Mouse (Mus musculus) frontal cortex, postnatal 25 days (tissue): ENCODE results near the gene Tceal3.
"Not testable (repeated sequence)": the region's sequence is repeated elsewhere in the genome, so short reads cannot be mapped to it uniquely, and the experiment has no call there.

Source experiments
- DNase-seq, 2 experiments: peaks; one replicate each; pipeline ENCODE4 v3.0.0; 2022; ENCODE audit warnings: low spot score in 2 of 2

Gene Tceal3

DNA sequence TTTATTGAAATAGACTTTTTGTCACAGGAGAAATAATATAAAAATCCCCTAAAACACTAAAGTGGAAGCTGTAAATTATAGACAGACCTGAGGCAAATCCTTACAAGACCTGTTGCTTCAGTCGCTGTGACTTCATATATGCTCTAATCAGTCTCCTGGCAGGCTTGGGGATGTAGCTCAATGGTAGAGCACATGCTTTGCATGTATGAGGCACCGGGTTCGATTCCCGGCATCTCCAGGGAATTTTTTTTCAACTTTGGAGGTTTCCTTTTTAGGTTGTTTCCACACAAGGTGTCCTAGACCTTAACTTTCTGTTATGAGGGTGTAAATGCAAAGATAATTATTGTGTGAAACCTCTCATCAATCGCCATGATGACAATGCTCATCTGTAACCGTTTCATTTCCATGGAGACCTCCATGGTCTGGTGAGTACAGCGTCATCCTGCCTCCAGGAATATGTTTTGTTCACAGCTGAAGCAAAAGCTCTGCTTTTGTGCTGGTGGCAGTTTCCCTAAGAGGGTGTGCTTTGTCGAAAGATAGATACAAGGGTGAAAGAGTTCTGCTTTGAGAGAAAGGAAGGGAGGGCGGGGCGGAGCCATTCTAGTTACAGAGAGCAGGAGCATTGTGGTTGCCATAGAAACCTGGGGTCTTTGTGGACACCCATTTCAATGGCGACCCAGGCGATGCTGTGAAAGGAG is at the start of gene Tceal3:
Gene Tceal3, plus strand, starts transcription at position 644 of the 698 bp plus-strand sequence.
- peak; percentile 67 to 68 for DNase-seq

DNA sequence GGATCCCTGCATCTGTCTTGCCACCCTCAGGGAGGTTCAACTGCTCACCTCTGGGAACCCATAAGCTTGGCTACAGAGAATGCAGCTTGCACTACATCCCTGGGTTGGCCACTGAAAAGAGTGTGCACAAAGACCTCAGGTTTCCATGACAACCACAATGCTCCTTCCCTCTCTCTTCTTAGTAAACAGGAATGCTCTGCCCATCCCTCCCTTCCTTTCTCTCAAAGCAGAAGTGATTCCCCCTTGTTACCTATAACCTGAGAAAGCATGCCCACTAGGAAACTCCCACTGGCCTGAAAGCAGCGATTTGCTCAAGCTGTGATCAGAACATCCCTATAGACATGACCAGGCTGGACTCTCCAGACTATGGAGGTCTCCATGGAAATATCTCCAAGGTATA is 46.7 kb upstream of the Tceal3 start, which contains the start of gene Kir3dl2:
Gene Kir3dl2, minus strand, starts transcription at position 101 of the 400 bp plus-strand sequence.
- not testable (repeated sequence) for DNase-seq

DNA sequence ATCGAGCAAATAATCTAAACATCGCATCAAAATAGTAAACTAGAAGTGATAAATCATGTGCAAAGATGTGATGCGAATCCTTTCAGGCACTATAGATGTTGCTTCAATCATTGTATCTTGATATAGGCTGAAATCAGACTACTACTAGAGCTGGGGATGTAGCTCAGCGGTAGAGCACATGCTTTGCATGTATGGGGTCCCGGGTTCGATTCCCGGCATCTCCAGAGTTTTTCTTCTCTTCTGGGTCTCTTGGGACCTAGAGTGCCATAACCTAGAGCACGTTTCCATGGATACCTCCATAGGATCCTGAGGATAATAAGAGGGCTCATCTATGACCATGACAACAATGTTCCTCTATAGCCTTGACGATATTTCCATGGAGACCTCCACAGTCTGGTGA is 21.5 kb upstream of the Tceal3 start:
- not testable (repeated sequence) for DNase-seq

DNA sequence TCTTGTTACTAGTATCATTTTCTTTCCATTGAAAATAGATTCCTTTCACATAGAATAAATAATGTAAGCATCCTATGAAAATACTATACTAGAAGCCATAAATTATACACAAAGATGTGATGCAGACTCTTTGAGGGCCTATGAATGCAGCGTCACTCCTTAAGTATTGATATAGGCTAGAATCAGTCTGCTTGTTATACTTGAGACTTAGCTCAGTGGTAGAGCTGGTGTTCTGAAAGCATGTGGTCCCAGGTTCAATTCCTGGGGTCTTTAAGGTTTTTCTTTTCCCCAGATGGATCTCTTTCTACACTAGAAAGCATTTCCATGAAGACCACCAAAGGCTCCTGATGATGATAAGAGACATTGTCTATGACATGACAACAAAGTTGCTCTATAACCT is 6.0 kb upstream of the Tceal3 start:
- no peak for DNase-seq

DNA sequence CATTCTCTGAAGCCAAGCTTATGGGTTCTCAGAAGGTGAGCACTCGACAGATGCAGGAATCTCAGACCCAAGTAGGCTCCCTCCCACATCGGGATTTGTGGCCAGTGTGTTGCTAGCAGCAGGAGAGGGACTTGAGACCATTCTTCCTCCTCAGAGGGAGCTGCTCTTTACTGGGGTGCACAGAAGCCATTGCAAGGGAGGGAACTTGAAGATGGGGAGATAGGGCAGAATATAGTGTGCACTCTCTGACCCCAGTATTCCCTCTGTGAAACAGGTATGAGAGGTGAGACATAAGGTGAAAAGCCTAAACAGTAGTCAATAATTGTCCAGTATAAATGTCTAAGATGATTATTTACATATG is 235 bp downstream of the Tceal3 start:
- peak in 1 of 2 experiments; percentile 42 for DNase-seq

DNA sequence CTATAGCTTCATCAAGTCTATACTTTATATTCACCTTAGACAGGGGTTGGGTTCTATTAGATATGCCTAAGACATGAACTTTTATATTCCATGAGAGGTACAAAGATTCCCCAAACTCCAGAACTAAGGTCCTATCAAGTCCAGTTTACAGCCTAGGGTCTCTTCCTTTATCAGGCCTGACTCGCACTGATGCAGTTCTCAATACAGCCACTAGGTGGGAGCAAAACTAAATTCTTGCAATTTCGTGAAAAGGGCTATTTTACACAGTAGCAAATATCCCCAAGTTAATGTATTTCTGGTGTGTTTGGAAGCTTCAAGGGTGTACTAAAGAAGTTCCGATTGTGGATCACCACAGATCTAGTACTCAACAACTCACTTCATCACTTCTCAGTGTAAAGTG is 8.8 kb downstream of the Tceal3 start:
- DNase-seq, result peak in 1 of 2 experiments; percentile 4

DNA sequence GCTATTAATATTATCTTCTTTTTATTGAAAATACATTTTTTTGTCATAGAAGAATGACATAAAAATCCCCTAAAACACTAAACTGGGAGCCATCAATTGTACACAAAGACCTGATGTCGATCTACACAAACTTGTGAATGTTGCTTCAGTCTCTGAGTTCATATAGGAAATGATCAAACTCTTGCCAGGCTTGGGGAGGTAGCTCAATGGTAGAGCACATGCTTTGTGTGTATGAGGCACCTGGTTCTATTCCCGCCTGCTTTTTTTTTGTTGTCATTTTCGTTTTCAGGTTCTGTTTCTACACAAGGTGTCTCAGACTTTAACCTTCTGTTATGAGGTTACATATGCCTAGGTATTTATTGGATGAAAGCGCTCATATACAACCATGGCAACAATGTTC is 16.3 kb downstream of the Tceal3 start:
- DNase-seq, result no peak

DNA sequence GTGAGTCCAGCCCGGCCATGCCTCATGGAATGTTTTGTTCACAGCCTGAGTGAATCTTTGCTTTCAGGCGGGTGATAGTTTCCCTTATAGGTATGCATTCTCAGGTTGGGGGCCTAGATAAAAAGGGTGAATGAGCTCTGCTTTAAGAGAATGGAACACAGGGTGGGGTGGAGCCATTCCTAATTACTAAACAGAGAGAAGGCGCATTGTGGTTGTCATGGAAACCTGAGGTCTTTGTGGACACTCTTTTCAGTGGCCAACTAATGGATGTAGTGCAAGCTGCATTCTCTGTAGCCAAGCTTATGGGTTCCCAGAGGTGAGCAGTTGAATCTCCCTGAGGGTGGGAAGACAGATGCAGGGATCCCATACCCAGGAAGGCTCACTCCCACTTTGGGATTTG is 16.8 kb downstream of the Tceal3 start:
- DNase-seq, result no peak

DNA sequence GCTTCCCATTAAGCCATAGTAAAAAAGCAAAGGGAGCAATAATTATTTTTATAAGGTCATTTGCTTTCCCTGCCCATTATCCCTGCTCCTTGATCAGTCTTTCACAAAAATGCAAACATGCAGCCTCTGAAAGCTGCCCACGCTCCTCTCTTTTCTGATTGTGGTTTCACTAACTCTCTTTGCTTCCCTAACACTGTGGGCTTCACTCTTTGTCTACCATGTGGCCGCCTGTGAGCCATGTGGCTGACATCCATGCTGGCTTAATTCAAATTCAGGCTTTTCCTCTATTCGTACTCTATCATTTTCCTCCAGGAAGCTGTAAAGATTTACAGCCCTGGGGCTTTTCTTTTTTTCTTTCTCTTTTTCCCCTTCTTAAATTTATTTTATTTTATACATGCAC is 20.7 kb downstream of the Tceal3 start:
- no peak for DNase-seq

DNA sequence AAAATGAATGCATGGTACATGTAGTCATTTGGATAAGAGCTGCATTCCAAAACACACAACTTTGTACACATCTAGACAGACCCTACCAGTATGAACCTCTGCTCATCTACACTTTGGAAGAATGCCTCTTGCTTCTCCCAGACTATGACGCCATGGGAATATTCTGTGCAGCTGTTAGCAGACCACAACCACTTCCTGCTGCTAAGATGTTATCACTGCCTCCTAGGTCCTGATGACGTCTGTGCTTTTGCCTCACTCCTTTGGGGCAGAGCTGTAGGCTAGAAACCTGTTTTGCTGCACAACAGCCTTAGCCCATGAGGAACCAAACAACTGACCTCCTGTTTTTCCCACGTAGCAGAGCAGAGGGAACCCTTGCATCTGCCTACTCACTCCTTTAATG is 25.2 kb downstream of the Tceal3 start:
- DNase-seq, result not testable (repeated sequence)

DNA sequence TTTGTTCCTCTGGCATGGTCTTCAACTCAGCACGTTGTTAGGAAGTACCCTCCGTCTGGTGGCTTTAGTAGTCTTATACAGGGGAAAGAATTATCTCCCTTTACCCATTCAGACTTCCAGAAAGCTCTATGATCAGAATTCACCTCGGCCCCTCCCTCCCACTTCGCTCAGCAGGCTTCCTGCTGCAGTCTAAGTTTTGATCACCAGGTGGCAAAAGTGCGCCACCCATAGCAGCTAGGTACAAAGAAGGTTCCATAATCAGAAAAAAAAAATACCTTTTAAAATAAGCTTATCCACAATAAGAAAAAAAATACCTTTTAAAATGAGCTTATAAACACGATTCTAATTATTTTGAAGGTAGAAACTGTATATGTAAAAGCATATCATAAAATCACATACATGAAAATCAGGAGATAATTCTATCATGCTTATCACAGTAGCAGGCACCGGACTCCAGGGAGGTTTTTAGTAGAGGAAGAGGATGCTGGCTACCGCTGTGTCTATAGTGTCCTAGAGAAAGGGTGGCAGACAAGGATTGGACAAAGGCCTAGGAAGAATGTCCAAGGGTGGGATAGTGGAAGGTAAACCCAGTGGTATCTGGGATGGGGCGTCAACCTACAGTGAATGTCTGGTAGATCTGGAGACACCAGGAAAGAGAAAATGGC is 34.4 kb downstream of the Tceal3 start:
- peak; percentile 26 to 33 for DNase-seq

DNA sequence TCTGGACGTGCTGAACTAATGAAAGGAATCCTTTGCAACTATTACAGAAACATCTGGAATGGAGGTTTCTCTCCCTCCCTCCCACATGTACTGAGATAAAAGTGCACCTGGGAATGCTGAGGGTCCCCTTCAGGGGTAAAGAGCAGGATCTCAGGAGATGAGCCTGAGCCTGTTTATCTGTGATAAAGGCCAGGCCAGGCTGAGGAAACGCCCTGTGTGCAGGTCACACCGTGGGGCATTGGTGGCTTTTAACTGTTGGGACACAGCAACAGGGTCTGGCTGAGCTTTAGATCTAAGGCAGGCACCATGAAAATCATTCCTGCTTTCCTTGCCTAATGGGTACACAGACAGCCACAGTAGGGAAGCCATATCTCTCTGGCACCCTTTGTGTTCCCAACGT is 35.3 kb downstream of the Tceal3 start:
- no peak for DNase-seq

DNA sequence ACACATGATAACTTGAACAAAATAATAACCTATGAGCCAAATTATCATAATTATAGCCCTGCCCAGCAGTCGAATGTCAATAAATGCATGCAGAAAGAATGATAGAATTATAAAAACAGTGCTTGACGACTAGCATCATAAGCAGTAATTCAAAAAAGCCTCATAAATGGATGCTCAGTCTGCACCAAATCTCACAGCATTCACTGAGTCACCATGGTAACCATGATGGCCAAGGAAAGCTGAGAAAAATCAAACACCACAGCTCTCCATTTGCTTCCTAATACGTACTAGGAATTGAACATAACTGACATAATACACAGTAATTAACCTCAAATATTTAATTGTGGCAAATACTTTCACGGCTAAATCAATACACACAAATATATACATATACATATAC is 44.5 kb downstream of the Tceal3 start:
- no peak for DNase-seq

DNA sequence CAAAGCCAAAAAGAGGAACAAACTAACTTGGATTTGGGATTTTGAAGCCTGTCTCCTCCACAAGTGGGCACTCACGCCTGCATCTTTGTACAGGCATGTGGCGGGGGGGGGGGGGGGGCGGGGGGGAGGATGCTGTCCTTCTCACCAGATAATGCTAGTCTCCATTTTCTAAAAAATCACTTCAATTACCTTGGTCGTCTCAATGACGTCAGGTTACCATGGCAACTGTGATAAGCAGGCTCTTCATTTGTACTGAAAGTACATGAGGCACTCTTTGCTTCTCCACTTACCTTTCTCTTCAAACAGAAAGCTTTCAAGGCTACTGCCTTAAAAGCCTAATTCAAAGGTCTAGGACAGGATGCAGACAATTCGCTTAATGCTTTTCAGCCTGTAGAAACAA is 49.1 kb downstream of the Tceal3 start:
- DNase-seq, result no peak

DNA sequence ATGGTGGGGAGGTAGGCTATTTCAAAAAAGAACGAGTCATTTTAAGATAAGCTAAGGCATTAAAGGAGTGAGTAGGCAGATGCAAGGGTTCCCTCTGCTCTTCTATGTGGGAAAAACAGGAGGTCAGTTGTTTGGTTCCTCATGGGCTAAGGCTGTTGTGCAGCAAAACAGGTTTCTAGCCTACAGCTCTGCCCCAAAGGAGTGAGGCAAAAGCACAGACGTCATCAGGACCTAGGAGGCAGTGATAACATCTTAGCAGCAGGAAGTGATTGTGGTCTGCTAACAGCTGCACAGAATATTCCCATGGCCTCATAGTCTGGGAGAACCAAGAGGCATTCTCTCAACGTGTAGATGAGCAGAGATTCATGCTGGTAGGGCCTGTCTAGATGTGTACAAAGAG is 55.2 kb downstream of the Tceal3 start:
- DNase-seq, result not testable (repeated sequence)

DNA sequence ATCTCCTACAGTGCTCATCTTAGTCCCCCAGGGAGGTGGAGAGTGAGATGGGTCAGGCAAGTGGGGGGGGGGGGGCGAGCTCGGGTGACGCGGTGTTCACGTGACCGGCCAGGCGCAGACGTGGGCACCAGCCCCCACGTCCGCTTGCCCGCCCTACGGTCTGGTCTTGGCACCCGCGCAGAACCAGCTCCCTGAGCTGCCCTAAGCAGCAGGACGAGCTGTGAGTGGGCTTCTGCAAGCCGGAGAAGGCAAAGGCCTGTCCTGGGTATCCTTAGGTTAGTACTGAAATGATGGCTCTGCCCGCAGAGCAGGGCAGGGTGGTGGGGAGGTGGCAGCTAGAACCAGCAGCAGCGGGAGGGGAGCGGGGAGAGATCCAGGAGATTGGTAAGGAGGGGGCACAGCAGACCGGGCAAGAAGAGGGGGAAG is 75.7 kb downstream of the Tceal3 start:
- peak in 1 of 2 experiments; percentile 8 for DNase-seq

DNA sequence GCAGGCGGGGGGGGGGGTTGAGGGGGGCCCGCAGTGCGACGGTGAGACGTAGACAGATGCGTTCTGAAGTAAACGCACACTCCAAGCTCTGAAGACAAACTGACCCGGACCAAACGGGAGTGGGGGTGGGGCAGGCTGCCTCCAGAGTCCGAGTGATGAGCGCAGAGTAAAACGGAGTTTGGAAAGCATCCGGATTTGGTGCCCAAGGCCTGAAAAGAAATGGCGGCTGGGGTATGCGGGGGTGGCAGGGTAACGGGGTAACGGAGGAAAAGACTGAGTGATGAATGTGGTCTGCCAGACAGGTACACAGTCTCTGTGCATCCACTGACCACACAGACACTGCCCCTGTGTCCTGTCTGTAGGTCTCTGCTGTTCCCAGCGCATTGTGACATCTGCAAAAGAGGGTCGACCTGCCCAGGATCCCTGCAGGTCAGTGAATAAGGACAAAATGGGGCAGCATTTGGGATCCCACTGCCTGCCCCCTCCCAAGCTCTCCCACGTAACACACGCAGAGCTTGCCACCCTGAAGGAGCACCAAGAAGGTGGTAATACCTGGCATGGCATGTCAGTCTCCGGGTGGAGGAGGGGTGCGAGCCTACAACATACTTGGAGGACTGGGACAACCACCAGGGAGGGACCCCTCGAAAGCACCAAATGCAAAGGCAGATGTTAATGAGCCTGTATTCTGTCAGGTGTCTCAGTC is 76.3 kb downstream of the Tceal3 start:
- DNase-seq, result peak; percentile 4 to 10

DNA sequence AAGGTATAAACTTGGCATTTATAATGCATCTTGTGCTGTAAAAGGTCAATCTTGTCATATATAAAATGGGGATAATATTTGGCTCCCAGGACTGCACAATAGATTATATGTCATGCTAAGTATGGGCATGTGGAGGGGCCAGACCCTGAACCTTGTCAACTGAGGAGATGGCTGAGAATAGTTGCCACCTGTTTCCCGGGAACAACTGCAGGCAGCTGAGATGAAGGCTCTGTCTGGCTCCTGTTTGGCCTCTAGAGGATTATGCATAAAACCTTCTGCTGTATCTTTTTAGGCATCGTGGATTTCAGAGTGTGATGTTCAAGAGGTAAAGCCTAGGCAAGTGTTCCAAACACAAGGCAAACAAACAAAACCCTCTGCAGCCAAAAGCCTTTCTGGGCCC is 78.2 kb downstream of the Tceal3 start:
- DNase-seq, result no peak

DNA sequence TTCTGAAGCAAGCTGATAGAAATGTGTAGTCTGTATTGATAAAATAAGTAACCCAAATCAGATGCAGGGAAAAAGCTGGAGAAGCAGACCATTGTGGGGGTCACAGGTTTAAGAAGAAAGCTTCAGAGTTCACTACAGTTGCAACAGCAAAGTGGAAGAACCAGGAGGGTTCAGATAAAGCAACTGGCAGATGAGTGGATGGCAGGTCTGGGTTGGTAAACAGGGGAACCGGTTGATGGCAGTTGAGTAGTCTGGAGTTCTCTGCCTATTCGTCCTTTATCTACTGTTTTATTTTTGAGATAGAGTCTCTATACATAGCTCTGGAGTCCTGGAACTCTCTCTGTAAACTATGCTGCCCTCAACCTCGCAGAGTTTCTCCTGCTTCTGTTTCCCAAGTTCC is 90.3 kb downstream of the Tceal3 start:
- no peak for DNase-seq

DNA sequence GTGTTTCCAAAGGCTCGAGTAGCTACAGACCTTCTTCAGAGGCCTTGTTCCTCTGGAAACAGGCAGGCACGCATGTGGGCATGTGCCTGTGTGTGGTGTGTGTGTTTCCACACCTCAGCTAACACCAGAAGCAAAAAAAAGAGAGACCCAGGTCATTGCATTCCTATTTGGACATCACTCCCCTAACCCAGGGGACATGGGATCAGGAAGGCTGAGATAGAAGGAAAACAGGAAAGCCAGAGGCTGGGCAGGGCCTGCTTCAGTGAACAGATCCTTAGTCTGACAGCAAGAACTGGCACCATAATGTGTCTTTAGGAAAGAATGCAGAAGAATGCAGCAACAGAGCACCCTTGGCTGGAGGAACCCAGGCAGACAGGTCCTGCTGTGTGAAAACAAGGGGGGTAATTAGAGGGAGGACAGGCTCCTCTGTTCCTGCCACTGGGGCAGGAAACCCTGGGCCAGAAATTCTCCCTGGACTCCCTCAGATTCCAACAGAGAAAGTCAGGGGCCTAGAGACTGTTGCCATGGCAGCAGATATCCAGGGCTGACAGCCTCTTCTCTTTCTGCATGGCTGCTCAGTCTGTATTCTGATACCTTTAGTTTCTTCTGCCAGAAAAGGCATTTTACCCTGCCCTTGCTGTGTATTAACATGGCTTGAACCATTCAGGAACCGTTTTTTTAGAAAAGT is 101.1 kb downstream of the Tceal3 start:
- DNase-seq, result not testable (repeated sequence)

DNA sequence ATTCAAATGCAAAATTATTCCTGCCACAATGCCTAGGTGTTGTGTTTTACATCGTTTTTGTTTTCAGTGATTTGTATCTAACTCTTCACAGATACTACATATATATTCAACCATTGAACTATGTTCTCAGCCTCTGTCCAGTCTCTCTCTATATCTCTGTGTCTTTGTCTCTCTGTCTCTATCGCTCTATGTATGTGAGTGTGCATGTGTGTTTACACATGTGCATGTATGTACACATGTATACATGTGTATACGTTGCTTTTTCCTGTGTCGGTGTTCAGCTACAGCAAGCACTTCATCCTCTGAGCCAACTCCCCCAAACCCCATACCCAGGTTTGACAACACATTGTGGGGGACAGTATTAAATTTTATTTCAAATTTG is 101.6 kb downstream of the Tceal3 start:
- no peak for DNase-seq

DNA sequence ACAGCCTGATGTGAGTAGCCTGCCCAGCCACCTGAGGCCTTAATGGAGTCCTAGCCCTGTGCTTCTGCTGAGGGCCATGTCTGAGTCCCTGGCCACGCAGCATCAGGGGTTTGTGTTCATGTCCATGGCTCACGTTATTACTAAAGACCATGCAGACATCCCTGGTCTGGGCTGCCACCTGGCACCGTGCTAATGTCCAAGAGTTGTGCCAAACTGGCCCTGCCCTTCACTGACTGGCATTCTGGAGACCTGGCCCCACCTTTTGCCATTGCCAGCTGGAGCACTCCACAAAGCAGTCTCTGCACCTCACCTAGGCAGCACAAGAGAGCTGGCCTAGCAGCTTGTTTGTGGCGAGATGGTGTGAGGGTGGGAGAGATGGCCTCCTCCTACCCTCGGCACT is 102.6 kb downstream of the Tceal3 start:
- DNase-seq, result no peak
